Mouse (Mus musculus): ENCODE measurements around the gene Fdxr. TPM values are rescaled to one million over a fixed set of nuclear protein-coding genes. Genes with fewer than 3 reads are reported as not detected.

The Fdxr gene
- polyA plus RNA-seq, 1 experiment = 32.6 TPM

DNA sequence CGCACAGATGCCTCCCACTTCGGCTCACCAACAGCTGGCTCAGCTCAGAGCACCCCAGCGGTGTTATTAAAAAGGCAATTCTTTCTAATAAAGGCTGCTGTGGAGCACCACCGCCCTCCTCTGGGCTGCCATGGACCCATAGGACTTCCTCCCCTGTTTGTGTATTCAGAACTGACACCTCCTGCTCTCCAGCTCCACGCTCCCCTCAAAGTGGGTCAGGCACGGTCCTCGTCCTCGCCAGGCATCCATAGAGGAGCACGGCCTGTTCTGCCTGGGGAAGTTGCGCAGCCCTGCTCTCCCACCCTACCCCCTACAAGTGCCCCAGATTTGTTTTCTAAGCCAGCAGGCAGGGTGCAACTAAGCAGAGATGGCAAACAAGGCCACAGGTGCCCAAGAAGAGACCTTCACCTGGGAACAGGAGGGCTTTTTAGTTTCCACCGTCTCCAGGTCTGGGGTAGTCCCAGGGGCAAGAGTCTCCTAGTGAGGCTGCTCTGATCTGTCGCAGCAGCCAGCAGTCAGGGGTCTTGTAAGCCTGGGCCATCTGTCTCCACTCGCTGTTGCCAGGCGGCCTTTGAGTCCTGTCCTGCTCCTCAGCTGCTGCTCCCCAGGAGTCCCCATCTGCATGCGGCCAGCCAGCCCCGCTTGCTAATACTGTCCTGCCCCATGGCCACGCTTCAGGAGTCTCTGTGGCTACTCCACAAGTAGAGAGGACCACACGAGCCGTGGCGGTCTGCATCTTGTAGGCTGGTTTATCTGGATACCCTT lies 43.1 kb downstream of the Fdxr start:
- no peak overlapping the region for H3K4me3 ChIP-seq (ENCODE audit: insufficient read depth, low read length)
- H3K4me1 ChIP-seq (ENCODE audit: control insufficient read depth, insufficient read depth, low read length) = no peaks in the 10 kb centered on the region
- peak; percentile 35 for TF ChIP-seq CTCF (IDR thresholded peaks at IDR 0.05; ENCODE audit: extremely low read depth, insufficient read depth, low read length)
- no peak for TF ChIP-seq POLR2A (IDR thresholded peaks at IDR 0.05; ENCODE audit: extremely low read depth, insufficient read depth, low read length)
- peak overlapping the region; percentile 82 for H3K27ac ChIP-seq (ENCODE audit: insufficient read depth, low read length)

DNA sequence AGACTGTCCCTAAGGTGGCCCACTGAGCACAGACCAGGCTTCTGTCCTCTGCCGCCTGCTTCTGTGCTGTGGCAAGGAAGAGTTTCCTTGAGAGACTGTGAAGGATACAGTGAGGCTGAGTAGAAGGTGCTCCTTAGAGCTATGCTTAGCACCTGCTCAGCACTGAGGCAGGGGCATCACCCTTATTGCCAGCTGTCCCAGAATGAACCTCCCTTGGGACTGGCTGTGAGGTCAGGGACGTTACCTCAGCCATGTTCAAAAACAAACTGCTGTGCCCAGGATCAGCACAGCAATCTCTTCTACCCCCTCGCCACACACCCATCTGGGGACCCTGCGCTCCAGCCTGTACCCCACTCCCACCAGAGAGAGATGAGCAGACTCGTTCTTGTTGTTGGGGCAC lies 44.0 kb downstream of the Fdxr start:
- no peak for TF ChIP-seq POLR2A (IDR thresholded peaks at IDR 0.05; ENCODE audit: extremely low read depth, insufficient read depth, low read length)
- TF ChIP-seq CTCF (IDR thresholded peaks at IDR 0.05; ENCODE audit: extremely low read depth, insufficient read depth, low read length) = no peak
- Histone ChIP-seq H3K4me3 (ENCODE audit: insufficient read depth, low read length) (no peak overlapping the region), H3K27ac (ENCODE audit: insufficient read depth, low read length) (0 out of 2 replicates have a peak overlapping the region, but pooled peaks have one; percentile 43), H3K4me1 (ENCODE audit: control insufficient read depth, insufficient read depth, low read length) (no peaks in the 10 kb centered on the region)

DNA sequence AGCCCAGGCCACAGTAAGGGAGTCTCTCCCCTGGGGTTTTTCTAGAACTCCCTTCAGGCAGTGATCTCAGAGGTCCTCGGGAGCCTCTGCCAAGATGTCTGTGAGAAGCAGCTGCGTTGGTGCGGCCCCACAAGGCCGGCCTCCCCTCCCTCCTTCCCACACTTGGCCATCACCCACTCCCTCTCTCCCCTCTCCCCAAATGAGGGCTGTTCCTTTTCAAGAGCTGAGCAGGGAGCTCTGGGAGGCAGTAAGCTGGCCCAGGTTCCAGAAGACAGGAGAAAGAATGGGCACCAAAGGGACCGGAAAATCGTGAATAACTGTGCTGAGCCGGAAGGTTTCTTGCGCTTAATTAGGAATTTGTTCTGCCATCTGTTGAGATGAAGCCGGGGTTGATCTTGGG lies 44.9 kb downstream of the Fdxr start:
- H3K4me1 ChIP-seq (ENCODE audit: control insufficient read depth, insufficient read depth, low read length) = 0 out of 2 replicates have a peak, but pooled peaks cover 2% of the 10 kb centered on the region

DNA sequence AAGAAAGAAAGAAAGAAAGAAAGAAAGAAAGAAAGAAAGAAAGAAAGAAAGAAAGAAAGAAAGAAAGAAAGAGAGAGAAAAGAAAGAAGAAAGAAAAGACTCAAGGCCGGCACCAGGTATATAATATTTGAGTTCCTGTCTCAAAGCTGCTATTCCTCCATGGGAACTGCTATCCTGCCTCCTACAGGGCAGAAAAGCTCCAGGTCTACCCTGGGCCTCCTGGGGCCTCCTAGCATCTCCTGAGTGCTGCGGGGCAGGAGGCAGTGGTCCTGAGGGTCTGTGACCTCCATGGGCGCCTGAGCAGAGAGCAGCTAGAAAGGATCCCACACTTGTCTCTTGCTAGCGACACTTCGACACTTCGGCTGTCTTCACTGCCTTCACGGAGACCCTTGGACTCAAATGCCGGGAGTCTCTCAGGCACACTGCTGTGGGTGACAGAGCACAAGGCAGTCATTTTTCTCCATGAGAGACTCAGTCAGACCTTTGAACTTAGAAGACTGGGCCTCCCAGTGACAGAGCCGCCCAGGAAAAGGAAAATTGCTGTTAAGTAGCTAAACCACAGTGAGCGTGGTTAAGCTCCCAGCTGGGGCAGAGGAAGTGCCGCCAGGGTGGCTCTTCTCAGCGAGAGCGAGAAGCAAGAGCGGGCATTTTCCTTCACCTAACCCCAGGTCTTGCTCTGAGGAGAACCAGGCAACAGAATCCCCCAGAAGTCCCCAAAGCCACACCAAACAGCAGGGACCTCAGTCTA lies 45.5 kb downstream of the Fdxr start:
- H3K27ac ChIP-seq (ENCODE audit: insufficient read depth, low read length) = peak overlapping the region; percentile 64; the same call in 1 of the 2 replicates
- TF ChIP-seq CTCF (IDR thresholded peaks at IDR 0.05; ENCODE audit: extremely low read depth, insufficient read depth, low read length) (no peak), POLR2A (IDR thresholded peaks at IDR 0.05; ENCODE audit: extremely low read depth, insufficient read depth, low read length) (no peak)
- 0 out of 2 replicates have a peak, but pooled peaks cover 2% of the 10 kb centered on the region for H3K4me1 ChIP-seq (ENCODE audit: control insufficient read depth, insufficient read depth, low read length)
- H3K4me3 ChIP-seq (ENCODE audit: insufficient read depth, low read length) = no peak overlapping the region

More for the DNA sequence above, 44.9 kb downstream of the Fdxr start:
- no peak overlapping the region for H3K27ac ChIP-seq (ENCODE audit: insufficient read depth, low read length)
- H3K4me3 ChIP-seq (ENCODE audit: insufficient read depth, low read length) = no peak overlapping the region
- no peak for TF ChIP-seq POLR2A (IDR thresholded peaks at IDR 0.05; ENCODE audit: extremely low read depth, insufficient read depth, low read length)
- no peak for TF ChIP-seq CTCF (IDR thresholded peaks at IDR 0.05; ENCODE audit: extremely low read depth, insufficient read depth, low read length)

DNA sequence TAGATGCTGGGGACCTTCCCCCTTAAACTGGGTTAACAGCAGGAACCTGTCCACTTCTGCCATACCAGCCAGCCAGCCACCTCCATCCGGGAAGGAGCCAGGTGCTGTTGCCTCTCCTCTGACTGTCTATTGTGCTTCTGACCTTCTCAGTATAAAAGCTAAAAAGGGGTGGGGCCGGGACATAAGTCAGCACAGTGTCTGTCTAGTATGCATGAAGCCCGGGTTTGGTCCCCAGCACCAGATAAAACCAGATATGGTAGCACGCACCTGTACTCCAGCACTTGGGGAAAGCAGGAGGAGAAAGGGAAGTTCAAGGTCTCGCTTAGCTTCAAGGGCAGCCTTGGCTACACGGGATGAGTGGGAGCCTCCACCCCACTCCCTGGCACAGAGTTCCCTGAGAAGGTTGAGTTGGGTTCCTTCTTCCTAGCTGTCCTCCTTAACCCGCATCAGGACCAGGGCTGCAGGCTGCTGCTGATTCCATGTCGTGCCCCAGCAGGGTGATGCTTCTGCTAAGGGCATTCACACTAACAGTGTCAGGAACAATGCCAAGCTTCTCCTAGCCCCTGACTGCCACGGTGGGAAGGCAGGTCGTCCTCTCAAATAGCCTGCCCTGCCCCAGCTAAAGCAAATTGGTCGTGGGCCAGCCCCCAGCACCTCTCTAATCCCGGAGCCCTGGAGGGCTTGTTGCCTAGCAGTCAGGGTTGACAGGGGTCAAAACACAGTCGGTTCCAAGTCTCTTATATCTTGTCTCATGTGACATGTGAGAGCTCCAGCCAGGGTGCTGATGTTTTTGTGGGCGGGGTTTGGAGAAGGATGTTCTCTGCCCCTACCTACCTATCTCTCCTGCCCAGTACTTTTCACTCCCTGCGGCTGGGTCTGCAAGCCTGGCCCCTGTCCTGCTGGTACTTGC lies 47.6 kb downstream of the Fdxr start:
- Histone ChIP-seq H3K27ac (ENCODE audit: insufficient read depth, low read length) (no peak overlapping the region), H3K4me1 (ENCODE audit: control insufficient read depth, insufficient read depth, low read length) (0 out of 2 replicates have a peak, but pooled peaks cover 2% of the 10 kb centered on the region), H3K4me3 (ENCODE audit: insufficient read depth, low read length) (no peak overlapping the region)
- TF ChIP-seq POLR2A (IDR thresholded peaks at IDR 0.05; ENCODE audit: extremely low read depth, insufficient read depth, low read length) = no peak
- no peak for TF ChIP-seq CTCF (IDR thresholded peaks at IDR 0.05; ENCODE audit: extremely low read depth, insufficient read depth, low read length)

DNA sequence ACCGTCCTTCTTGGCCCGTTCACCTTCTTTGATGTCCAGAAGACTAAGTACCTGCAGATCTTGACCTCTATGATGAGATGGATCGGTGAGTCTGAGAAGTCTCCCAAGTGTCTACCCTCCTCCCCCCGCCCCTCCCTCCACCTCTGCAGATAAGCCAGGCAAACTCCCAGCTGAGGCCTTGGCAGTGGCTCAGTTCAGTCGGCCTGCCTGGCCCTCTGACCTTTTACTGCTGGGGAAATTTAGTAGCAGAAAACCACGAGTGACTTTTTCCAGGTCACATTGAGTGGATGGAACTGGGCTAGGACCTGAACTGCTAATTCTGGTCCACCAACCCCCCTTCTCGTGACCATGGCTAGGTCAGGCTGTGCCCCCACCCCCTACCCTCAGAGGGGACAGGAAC lies 48.4 kb downstream of the Fdxr start:
- Histone ChIP-seq H3K4me1 (ENCODE audit: control insufficient read depth, insufficient read depth, low read length) (0 out of 2 replicates have a peak, but pooled peaks cover 2% of the 10 kb centered on the region), H3K4me3 (ENCODE audit: insufficient read depth, low read length) (no peak overlapping the region), H3K27ac (ENCODE audit: insufficient read depth, low read length) (no peak overlapping the region)
- TF ChIP-seq CTCF (IDR thresholded peaks at IDR 0.05; ENCODE audit: extremely low read depth, insufficient read depth, low read length) (no peak), POLR2A (IDR thresholded peaks at IDR 0.05; ENCODE audit: extremely low read depth, insufficient read depth, low read length) (no peak)

DNA sequence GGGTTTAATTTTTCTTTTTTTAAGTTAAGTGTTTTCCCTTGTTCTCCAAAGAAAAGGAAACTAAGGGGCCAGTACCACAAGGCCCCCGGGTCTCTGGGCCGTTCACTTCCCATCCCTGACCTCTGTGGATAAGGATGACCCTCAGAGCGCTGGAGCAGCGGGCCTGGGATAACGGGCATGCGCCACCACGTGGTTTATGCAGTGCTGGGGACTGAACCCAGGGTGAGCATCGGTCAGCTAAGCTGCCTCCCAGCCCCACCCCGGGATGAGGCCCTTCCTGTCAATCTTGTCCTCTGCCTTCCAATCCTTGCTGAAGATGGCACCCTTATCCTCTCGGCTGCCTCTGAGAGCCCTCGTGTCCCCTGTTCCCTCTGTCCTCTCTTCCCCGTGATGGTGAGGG lies 49.2 kb downstream of the Fdxr start:
- TF ChIP-seq CTCF (IDR thresholded peaks at IDR 0.05; ENCODE audit: extremely low read depth, insufficient read depth, low read length) (no peak), POLR2A (IDR thresholded peaks at IDR 0.05; ENCODE audit: extremely low read depth, insufficient read depth, low read length) (no peak)
- Histone ChIP-seq H3K27ac (ENCODE audit: insufficient read depth, low read length) (no peak overlapping the region), H3K4me1 (ENCODE audit: control insufficient read depth, insufficient read depth, low read length) (peaks cover 2% of the 10 kb centered on the region; the same call in 1 of the 2 replicates), H3K4me3 (ENCODE audit: insufficient read depth, low read length) (no peak overlapping the region)

DNA sequence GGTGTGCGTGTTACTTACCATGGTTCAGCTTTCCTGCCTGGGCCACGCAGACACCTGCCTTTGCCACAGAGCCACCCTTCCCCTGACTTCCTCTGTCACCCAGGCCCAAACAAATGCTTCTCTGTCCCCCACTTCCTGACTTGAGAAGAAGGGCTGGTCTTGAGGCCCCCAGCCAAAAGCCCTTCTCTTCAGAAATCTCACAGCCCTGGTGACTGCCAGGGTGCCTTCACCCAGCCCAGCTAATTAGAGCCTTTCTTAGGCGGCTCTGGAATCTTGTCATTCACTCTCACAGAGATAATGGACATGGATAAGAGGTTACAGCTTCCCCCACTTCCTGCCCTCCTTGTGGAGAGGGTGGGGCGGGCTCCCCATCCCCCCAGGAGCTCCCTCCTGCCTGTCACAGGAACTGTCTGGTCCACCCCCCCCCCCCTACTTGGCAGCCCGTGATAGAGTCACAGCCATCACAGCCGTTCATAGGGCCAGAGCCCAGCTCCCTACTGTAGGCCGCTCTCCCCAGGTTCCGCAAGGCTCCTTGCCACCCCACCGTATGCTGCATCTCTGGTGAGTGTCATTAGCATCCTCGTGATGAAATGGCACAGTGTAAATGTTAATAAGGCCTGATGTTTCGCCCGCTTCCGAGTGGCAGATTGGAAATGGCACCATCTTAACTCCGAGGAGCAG lies 49.9 kb downstream of the Fdxr start:
- Histone ChIP-seq H3K4me3 (ENCODE audit: insufficient read depth, low read length) (no peak overlapping the region), H3K4me1 (ENCODE audit: control insufficient read depth, insufficient read depth, low read length) (peaks cover 2% of the 10 kb centered on the region; the same call in 1 of the 2 replicates), H3K27ac (ENCODE audit: insufficient read depth, low read length) (no peak overlapping the region)
- no peak for TF ChIP-seq POLR2A (IDR thresholded peaks at IDR 0.05; ENCODE audit: extremely low read depth, insufficient read depth, low read length)
- TF ChIP-seq CTCF (IDR thresholded peaks at IDR 0.05; ENCODE audit: extremely low read depth, insufficient read depth, low read length) = no peak
